Mouse (Mus musculus): ENCODE results near the gene Hexim2.

The Hexim2 gene

GRCm38 (mm10) chr11:103141101-103141943 is 9.1 kb downstream of the Hexim2 start:
- DNase-seq (ENCODE audit: inconsistent age in 2 of 2, low spot score in 1 of 2), result peak; percentile 62 to 80

DNA sequence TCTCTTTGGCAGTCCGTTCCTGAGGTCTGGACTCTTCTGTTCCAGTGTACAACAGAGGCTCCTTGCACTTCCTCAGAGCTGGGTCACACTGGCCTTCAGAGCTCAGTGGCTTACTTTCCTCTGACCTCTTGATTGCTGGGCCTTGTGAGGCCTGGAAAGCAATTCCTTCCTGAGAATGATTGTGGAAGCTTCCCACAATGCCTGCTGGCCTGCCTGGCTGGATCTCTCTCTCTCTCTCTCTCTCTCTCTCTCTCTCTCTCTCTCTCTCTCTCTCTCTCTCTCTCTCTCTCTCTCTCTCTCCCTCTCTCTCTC is 9.7 kb downstream of the Hexim2 start:
- peak; percentile 56 to 79 for DNase-seq (ENCODE audit: inconsistent age in 2 of 2, low spot score in 1 of 2)

DNA sequence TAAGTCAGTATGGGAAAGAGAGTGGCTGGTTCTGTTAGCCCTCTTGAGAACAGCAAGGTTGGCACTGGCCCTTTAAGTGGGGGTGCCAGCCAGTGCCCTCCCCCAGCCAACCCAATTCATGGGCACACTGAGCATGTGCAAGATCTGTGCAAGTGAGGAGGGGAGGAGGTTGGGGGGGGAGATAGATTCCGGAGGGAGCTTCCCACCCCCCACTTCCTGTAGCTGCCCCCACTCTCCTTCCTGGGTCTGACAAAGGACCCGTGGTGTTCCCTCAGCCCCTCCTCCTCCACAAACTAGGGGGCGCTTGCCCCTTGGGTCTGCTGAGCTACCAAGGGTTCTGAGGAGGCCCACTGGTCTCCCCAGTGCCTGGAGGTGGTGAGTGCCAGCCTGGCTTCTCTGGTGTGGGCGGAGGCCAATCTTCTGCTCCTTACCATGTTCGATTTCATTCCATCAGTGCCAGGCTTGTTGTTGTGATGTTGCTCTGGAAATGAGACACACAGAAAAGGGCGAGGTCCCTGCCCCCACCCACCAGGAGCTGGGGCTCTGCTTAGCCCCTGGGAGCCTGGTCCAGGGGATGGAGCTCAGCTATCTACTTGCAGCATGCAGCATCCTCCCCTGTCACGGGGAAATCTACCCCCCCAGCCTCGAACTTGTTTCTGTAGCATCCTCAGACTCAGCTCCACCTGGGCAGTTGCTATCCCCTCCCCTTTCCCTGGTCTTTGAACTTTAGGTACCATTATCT is 10.4 kb downstream of the Hexim2 start:
- DNase-seq (ENCODE audit: inconsistent age in 2 of 2, low spot score in 1 of 2), result peak; percentile 84 to 92

DNA sequence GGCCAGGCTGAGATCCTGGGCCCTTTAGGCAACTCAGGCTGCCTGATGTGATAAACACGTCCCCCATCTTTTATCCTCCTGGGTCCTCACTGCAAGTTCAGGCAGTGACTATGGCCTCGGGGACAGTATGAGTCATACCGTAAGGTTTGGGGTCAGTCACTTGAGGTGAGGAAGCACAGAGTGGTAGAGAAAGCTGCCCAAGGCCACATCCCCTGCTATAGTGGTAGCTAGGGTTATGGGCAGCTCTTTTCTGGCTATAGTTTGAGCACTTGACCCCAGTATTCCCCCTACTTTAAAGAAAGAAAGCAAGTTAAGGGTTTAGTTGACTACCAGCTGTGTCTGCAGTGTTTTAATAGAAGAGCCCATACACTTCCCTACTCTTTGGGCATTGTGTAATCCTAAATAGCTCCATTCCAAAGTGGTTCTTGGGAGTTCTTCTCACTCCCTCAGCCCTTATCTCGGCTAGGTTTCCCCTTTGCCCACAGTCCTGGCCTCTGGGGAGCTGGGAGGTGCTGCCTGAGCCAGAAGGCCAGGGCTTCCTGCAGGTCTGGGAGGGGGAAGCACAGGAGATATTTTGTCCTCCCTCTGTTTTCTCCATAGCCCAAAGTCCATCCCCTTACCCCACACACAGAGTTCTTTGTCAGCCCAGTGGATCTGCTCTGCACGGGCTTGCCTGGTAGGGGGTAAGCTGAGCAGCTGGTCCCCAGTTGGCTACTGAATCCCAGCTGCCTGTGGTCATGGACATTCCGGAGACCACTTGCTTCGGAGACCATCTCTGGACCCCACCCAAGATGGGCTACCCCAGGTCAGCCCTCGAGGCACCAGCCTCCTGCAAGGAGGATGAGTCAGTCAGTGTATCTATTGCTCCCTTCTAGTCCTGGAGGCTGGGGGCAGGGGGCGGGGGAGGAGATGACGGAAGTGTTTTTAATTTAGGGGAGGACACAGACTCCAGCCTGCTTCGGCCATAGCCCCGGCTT is 12.4 kb downstream of the Hexim2 start:
- DNase-seq (ENCODE audit: inconsistent age in 2 of 2, low spot score in 1 of 2), result peak; percentile 50 to 82

GRCm38 (mm10) chr11:103146386-103146785 is 14.2 kb downstream of the Hexim2 start:
- DNase-seq (ENCODE audit: inconsistent age in 2 of 2, low spot score in 1 of 2), result no peak

GRCm38 (mm10) chr11:103147766-103148165 is 15.5 kb downstream of the Hexim2 start:
- DNase-seq (ENCODE audit: inconsistent age in 2 of 2, low spot score in 1 of 2), result no peak

- peak; percentile 61 to 84 for DNase-seq (ENCODE audit: inconsistent age in 2 of 2, low spot score in 1 of 2)
These were observed 17.5 kb downstream of the Hexim2 start for GRCm38 (mm10) chr11:103149771-103150170.

DNA sequence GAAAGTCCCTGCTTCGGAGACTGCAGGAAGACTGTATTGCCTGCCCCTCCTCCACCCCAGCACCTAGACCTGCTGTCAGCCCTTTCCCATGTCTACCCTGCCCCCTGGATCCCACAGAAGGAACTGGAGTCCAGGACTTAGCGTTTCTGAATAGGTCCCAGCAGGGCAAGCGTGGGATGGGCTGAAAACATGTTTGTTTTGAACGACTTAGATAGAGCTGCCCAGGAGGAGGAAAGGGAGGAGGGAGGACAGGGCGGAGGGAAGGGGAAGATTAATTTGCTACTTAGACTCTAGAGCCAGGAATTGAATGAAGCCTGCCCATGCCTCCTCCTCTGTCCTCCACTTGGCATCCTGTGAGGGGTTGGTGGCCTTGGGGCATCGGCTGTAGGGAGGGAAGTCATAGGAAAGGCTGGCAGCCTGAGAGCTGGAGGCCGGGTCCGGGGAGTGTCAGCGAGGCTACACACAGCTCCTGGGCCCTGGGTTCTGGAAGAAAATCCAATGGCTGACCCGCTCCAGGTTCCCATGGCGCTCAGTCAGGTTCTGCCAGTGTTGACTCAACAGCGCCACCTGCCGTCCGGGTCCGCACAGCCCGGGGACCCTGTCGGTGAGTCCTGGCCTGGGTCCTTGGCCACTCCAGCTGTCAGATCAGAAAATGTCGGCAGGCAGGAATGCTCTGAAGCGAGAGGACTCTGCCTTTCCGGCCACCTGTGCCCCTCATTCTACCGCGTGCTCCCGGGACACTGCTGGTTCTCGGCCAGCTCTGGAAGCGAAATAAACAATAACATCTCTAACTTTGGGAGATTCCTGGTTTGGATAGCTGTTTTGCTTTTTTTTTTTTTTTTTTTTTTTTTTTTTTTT is 26.6 kb downstream of the Hexim2 start:
- peak; percentile 97 to 100 for DNase-seq (ENCODE audit: inconsistent age in 2 of 2, low spot score in 1 of 2)

GRCm38 (mm10) chr11:103160738-103161137 is 28.5 kb downstream of the Hexim2 start:
- peak; percentile 16 to 63 for DNase-seq (ENCODE audit: inconsistent age in 2 of 2, low spot score in 1 of 2)

- DNase-seq (ENCODE audit: inconsistent age in 2 of 2, low spot score in 1 of 2), result peak; percentile 33 to 61
These were observed 29.2 kb downstream of the Hexim2 start for GRCm38 (mm10) chr11:103161449-103161848.

GRCm38 (mm10) chr11:103162132-103162531 is 29.9 kb downstream of the Hexim2 start:
- DNase-seq (ENCODE audit: inconsistent age in 2 of 2, low spot score in 1 of 2), result peak; percentile 40 to 79

- DNase-seq (ENCODE audit: inconsistent age in 2 of 2, low spot score in 1 of 2), result peak; percentile 52 to 85
These were observed 32.2 kb downstream of the Hexim2 start for GRCm38 (mm10) chr11:103164391-103164790.

DNA sequence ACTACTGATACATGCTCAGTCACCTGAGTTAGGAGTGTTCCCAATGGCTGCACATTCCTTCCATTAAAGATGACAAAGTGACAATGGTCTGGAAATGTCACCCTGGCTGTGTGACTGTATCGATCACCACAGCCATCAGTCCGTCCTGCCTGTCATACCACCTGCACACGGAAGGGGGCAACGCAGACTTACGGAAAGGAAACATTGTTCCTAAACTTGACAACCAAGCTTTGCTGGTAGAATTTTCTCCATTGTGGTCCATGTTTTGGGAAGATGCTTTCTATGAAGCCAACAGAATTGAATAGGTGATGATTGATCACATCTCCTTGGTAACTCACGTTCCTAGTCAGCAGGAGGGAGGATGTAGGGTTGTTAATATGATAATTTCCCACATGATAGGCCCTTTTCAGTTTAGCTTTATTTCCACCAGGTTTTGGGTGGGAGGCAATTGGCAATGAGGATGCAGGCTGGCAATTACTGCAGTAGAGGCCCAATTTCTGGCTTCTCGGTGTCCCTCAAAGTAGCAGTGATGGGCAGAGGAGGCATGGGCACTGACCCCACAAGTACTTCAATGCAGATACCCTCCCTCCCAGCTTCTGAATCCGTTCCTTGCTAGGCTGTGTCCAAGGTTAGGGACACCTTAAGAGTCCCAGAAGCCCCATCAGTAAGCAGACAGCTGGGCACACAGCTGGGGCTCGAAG is 36.6 kb downstream of the Hexim2 start:
- peak; percentile 78 to 94 for DNase-seq (ENCODE audit: inconsistent age in 2 of 2, low spot score in 1 of 2)

GRCm38 (mm10) chr11:103169664-103170063 is 37.4 kb downstream of the Hexim2 start:
- DNase-seq (ENCODE audit: inconsistent age in 2 of 2, low spot score in 1 of 2), result no peak

GRCm38 (mm10) chr11:103170111-103170493 is 37.9 kb downstream of the Hexim2 start:
- peak in 1 of 2 experiments; percentile 45 for DNase-seq (ENCODE audit: inconsistent age in 2 of 2, low spot score in 1 of 2)

DNA sequence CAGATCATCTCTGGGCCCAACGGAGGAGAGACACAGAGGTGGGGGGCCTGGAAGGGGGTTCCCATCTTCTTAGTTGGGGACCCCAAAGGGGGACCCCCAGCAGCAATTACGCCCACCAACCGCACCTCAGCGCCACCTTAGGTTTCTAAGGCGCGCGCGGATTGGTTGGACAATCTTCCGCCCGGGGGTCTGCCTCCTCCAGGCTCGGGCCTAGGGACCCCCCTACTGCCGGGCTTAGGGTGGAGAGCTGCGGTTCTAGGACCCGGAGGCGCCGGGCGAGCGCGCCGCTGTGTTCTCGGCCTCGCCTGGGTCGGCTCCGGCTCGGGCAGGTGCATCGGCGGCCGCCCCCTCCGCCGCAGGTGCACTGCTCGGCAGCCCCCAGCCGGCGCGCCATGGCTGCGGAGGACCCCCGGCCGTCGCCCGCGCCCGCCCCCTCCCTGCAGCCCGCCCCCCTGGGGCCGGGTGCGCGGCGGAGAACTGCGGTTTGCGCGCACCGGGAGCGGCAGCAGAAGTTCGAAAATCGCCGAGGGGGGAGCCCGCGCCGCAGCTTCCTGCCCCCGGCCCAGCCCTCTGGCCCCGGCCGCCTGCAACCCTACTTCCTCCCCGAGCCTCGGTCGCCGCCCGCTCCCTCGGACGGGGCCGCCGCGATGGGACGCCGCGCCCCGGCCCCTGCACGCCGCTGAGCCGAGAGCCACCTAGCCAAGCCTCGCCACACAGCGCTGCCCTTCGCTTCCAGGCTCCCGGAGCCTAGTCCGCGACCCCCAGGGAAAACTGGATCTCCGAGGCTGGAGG is 38.5 kb downstream of the Hexim2 start, which contains the start of gene Fmnl1:
Gene Fmnl1, plus strand, starts transcription at position 614 of the 792 bp plus-strand sequence.
- peak; percentile 60 to 81 for DNase-seq (ENCODE audit: inconsistent age in 2 of 2, low spot score in 1 of 2)

DNA sequence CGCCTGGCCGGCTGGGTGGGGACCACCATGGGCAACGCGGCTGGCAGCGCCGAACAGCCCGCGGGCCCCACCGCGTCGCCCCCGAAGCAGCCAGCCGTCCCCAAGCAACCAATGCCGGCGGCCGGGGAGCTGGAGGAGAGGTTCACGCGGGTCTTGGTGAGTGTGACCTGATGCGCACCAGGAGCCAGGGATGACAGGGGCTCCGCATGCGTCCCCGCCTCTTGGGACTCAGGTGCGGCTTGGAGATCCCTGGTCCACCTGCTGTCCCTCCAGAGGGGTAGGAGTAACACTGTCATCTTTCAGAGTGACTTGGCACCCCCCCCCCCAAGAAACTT is 39.0 kb downstream of the Hexim2 start:
- no peak for DNase-seq (ENCODE audit: inconsistent age in 2 of 2, low spot score in 1 of 2)

DNA sequence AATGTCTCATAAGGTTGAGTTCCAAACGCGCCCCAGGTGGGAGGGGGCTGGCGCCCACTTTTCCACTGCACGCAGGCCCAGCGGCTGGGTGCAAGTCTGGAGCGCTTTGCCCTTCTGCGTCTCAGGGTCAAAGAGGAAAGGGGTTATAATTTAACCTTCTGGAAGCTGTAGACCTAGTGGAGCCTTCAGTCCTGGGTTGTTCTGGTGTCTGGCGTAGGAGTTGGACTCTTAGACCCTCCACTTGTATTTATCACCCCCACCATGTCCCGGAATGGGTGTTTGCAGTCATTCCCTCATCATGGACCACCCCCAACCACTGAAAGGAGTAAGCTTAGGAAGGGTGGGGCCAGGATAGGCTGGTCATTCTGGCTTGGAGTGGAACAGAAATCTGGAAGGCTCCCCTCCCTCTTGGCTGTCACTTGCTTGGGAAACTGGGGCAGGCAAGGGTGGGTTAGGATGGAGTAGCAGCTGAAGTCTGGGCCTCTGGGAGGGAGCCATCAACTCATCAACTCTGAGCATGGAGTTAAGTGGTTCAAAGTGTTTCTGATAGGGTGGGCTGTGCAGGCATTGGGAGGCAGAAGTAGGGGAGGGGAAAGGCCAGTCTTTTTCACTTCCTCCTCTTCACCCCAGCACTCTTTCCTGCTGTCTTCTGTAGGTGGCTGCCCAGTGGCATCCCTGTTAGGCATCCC is 39.6 kb downstream of the Hexim2 start:
- peak in 1 of 2 experiments; percentile 67 for DNase-seq (ENCODE audit: inconsistent age in 2 of 2, low spot score in 1 of 2)
